Mouse (Mus musculus) neural tube, embryonic 11.5 days (tissue): Measurements from ENCODE around the gene Gzmm. TPM values are rescaled to one million over a fixed set of nuclear protein-coding genes. Genes with fewer than 3 reads are reported as not detected.

Experiments
- ATAC-seq: fragments of 200-750 bp; cut with Nextera tagmentation; 2 replicates; pipeline ENCODE4 v1.8.0; 2017; ENCODE audit warnings: moderate number of reproducible peaks, mild to moderate bottlenecking, moderate TSS enrichment, moderate library complexity; ENCODE audit not compliant: insufficient read depth, low FRiP score, low TSS enrichment
- DNase-seq: peaks from one replicate; pipeline ENCODE4 v3.0.0-alpha.2; 2015; ENCODE audit warnings: low spot score
- H3K27ac ChIP-seq: fragments of 300-500 bp; sonication (generic); 2 replicates; pipeline ENCODE4 v1.5.1; 2014; ENCODE audit warnings: low read depth, mild to moderate bottlenecking, low read length
- H3K27me3 ChIP-seq: fragments of 300-500 bp; sonication (generic); 2 replicates; pipeline ENCODE4 v1.6.1; 2014; ENCODE audit warnings: mild to moderate bottlenecking, low read length, mixed read lengths; ENCODE audit not compliant: control insufficient read depth, insufficient read depth
- H3K36me3 ChIP-seq: fragments of 300-500 bp; sonication (generic); 2 replicates; pipeline ENCODE4 v1.6.1; 2014; ENCODE audit warnings: mild to moderate bottlenecking, low read length, moderate library complexity, mixed read lengths; ENCODE audit not compliant: control insufficient read depth, insufficient read depth
- H3K4me1 ChIP-seq: fragments of 300-500 bp; sonication (generic); 2 replicates; pipeline ENCODE4 v1.6.1; 2014; ENCODE audit warnings: low read length, mixed read lengths; ENCODE audit not compliant: control insufficient read depth, insufficient read depth
- H3K4me2 ChIP-seq: fragments of 300-500 bp; sonication (generic); 2 replicates; pipeline ENCODE4 v1.6.1; 2014; ENCODE audit warnings: low read depth, mild to moderate bottlenecking, moderate library complexity
- H3K4me3 ChIP-seq: fragments of 300-500 bp; sonication (generic); 2 replicates; pipeline ENCODE4 v1.5.1; 2014; ENCODE audit warnings: low read depth, low read length
- H3K9ac ChIP-seq: fragments of 300-500 bp; sonication (generic); 2 replicates; pipeline ENCODE4 v1.6.1; 2014; ENCODE audit warnings: mild to moderate bottlenecking, low read length
- H3K9me3 ChIP-seq: fragments of 300-500 bp; sonication (generic); 2 replicates; pipeline ENCODE4 v1.6.1; 2016; ENCODE audit warnings: low read length; ENCODE audit not compliant: control insufficient read depth
- WGBS: fragments of 180-500 bp; shearing (Covaris S2); extraction: QIAGEN DNeasy Blood & Tissue Kit; methylation state at CpG from one replicate; pipeline ENCODE4 v1.1.7; 2014; 5-methylcytosine and 5-hydroxymethylcytosine counted together
- polyA plus RNA-seq: library from polyadenylated mRNA; unstranded; fragments of >200 nt; fragmentation: Nextera tagmentation; extraction: Ambion mirVana; gene quantifications from 2 replicates; pipeline ENCODE4 v1.2.1, GENCODE M21; 2014

Gzmm gene
- polyA plus RNA-seq, 1 experiment from 2014 or later, result 0.57 TPM

GRCm38 (mm10) chr10:79673054-79673453, 15.8 kb upstream of the Gzmm start:
- H3K27ac ChIP-seq, result no peak overlapping the region
- no peaks in the 10 kb centered on the region for H3K27me3 ChIP-seq
- no peak for ATAC-seq
- 91% methylated on average over 3 of the region's 3 CpGs for WGBS
- H3K36me3 ChIP-seq, result peaks cover 3% of the 10 kb centered on the region; the same call in 1 of the 2 replicates
- peaks cover 16% of the 10 kb centered on the region for H3K4me1 ChIP-seq
- H3K4me2 ChIP-seq, result no peak overlapping the region
- no peak overlapping the region for H3K9ac ChIP-seq
- H3K4me3 ChIP-seq, result no peak overlapping the region
- DNase-seq, result no peak
- H3K9me3 ChIP-seq, result no peaks in the 10 kb centered on the region

- H3K36me3 ChIP-seq, result peaks cover 3% of the 10 kb centered on the region; the same call in 1 of the 2 replicates
- no peak overlapping the region for H3K4me3 ChIP-seq
- WGBS, result 59% methylated on average over 44 of the region's 44 CpGs
Observed at GRCm38 (mm10) chr10:79675346-79676035, 13.3 kb upstream of the Gzmm start.

GRCm38 (mm10) chr10:79680606-79681495, 8.0 kb upstream of the Gzmm start:
- Histone ChIP-seq H3K36me3 (peaks cover 11% of the 10 kb centered on the region; the same call in 1 of the 2 replicates), H3K4me2 (peak overlapping the region; percentile 61), H3K27me3 (no peaks in the 10 kb centered on the region), H3K4me1 (peaks cover 17% of the 10 kb centered on the region), H3K4me3 (peak overlapping the region; percentile 92), H3K9ac (peak overlapping the region; percentile 44), H3K27ac (peak overlapping the region; percentile 64; the same call in 1 of the 2 replicates), H3K9me3 (no peaks in the 10 kb centered on the region)
- DNase-seq, result no peak
- peak; percentile 60 for ATAC-seq
- 42% methylated on average over 11 of the region's 11 CpGs for WGBS

More at GRCm38 (mm10) chr10:79675346-79676035, 13.3 kb upstream of the Gzmm start:
- ATAC-seq, result no peak
- Histone ChIP-seq H3K4me1 (peaks cover 11% of the 10 kb centered on the region), H3K27ac (no peak overlapping the region), H3K9me3 (no peaks in the 10 kb centered on the region), H3K4me2 (no peak overlapping the region), H3K9ac (no peak overlapping the region), H3K27me3 (no peaks in the 10 kb centered on the region)
- DNase-seq, result no peak

GRCm38 (mm10) chr10:79681591-79682245, 7.1 kb upstream of the Gzmm start, which contains the start of gene Cdc34:
Gene Cdc34 (plus strand): TSS chr10:79682195.
- WGBS, result under 1% methylated on average over 66 of the region's 84 CpGs
- H3K9me3 ChIP-seq, result no peaks in the 10 kb centered on the region
- H3K27ac ChIP-seq, result peak within 1 kb of the TSS; percentile 64
- H3K9ac ChIP-seq, result peak within 1 kb of the TSS; percentile 83
- peaks cover 12% of the 10 kb centered on the region for H3K36me3 ChIP-seq
- H3K4me3 ChIP-seq, result peak within 1 kb of the TSS; percentile 92
- DNase-seq (peak; percentile 100), ATAC-seq (peak; percentile 88)
- H3K27me3 ChIP-seq, result no peaks in the 10 kb centered on the region
- peaks cover 17% of the 10 kb centered on the region for H3K4me1 ChIP-seq
- peak within 1 kb of the TSS; percentile 83 for H3K4me2 ChIP-seq

- WGBS, result 0% methylated on average over 10 of the region's 10 CpGs
- Histone ChIP-seq H3K36me3 (peaks cover 18% of the 10 kb centered on the region), H3K4me2 (peak overlapping the region; percentile 83), H3K9ac (peak overlapping the region; percentile 83), H3K4me1 (peaks cover 17% of the 10 kb centered on the region), H3K4me3 (peak overlapping the region; percentile 92), H3K9me3 (no peaks in the 10 kb centered on the region), H3K27me3 (no peaks in the 10 kb centered on the region), H3K27ac (0 out of 2 replicates have a peak overlapping the region, but pooled peaks have one; percentile 39)
- ATAC-seq, result no peak; the same call in none of the 2 replicates
- no peak for DNase-seq
Observed at GRCm38 (mm10) chr10:79682551-79682915, 6.3 kb upstream of the Gzmm start.

- H3K4me3 ChIP-seq, result peak overlapping the region; percentile 92
- H3K27me3 ChIP-seq, result no peaks in the 10 kb centered on the region
- DNase-seq (peak; percentile 61), ATAC-seq (no peak)
- peaks cover 18% of the 10 kb centered on the region for H3K36me3 ChIP-seq
- H3K9ac ChIP-seq, result peak overlapping the region; percentile 83
- H3K9me3 ChIP-seq, result no peaks in the 10 kb centered on the region
- H3K4me2 ChIP-seq, result peak overlapping the region; percentile 83
- H3K4me1 ChIP-seq, result peaks cover 17% of the 10 kb centered on the region
- 5% methylated on average over 10 of the region's 10 CpGs for WGBS
- H3K27ac ChIP-seq, result no peak overlapping the region
Observed at GRCm38 (mm10) chr10:79682916-79683582, 5.8 kb upstream of the Gzmm start.

- Histone ChIP-seq H3K27me3 (no peaks in the 10 kb centered on the region), H3K9ac (no peak overlapping the region; the same call in 1 of the 2 replicates), H3K27ac (no peak overlapping the region), H3K4me3 (peak overlapping the region; percentile 92; the same call in 1 of the 2 replicates), H3K4me1 (peaks cover 17% of the 10 kb centered on the region), H3K36me3 (peaks cover 23% of the 10 kb centered on the region), H3K4me2 (peak overlapping the region; percentile 83; the same call in 1 of the 2 replicates), H3K9me3 (no peaks in the 10 kb centered on the region)
- no peak for DNase-seq
- ATAC-seq, result no peak
- 90% methylated on average over 6 of the region's 6 CpGs for WGBS
Observed at GRCm38 (mm10) chr10:79683726-79684640, 4.8 kb upstream of the Gzmm start.
